ENCODE assay signal across 27 mouse cellular contexts in the genomic region with DNA sequence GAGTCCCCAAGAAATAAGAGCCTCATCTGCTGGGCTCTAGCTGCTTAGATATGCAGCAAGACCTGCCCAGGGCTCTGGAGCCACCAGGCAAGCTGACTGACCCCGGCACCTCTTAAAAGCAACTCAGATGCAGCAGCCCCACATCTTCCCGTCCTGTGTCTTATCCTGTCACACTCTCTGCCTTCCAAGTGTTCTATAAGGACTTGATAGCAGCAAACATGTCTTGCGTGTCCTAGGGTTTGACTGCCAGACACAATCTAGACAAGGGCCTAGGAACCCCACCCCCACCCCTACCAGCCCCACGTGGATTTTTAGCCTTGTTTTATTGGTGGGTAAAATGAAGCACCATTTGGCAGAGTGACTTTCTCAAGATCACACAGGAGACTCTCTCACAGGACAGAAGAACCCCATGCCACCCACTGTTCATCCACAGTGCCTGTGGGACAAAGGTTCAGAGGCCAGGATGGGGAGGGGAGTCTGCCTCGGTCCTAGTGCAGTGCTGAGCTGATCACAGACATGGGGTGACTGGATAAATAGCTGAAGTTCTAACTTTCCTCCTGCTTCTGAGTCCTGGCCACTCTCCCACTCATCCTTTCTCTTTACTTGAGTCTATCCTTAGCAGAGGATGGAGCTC. TPM values are rescaled to one million over a fixed set of nuclear protein-coding genes. Genes with fewer than 3 reads are reported as not detected.
DNase-seq lines count a peak whose midpoint lies in the region; ATAC-seq and TF ChIP-seq lines count a peak whose summit lies in the region.
"Had no signal": no experiment of that assay in that cellular context is flagged by ENCODE, and none has a peak within 500 bp of the region (broad histone marks: within the 10 kb centered on the region; RNA-seq: fewer than 3 reads in every experiment).

No protein-coding gene starts in this region.

- no peak for ATAC-seq in forebrain, postnatal 0 days
- no peak for ATAC-seq in heart, embryonic 13.5 days (ENCODE audit: extremely low read depth, insufficient number of reproducible peaks, low FRiP score, low TSS enrichment)
- peak; percentile 65 for ATAC-seq in lung, embryonic 15.5 days (ENCODE audit: borderline replicate concordance, extremely low read depth, low FRiP score, low TSS enrichment)
- ATAC-seq: activated CD4-positive, CD25-positive, alpha-beta regulatory T cell, adult 4 months; forebrain, embryonic 13.5 days; forebrain, embryonic 16.5 days had no signal

- H3K4me1 ChIP-seq in forebrain, embryonic 10.5 days: peaks cover 12% of the 10 kb centered on the region
- H3K4me1 ChIP-seq in forebrain, postnatal 0 days (ENCODE audit: insufficient read depth): no peaks in the 10 kb centered on the region; the same call in 1 of the 2 replicates
- peaks cover 42% of the 10 kb centered on the region for H3K4me1 ChIP-seq in heart, embryonic 13.5 days
- H3K4me1 ChIP-seq in lung, embryonic 15.5 days: peaks cover 14% of the 10 kb centered on the region; the same call in 1 of the 2 replicates

- peaks cover 3% of the 10 kb centered on the region; the same call in 1 of the 2 replicates for H3K9me3 ChIP-seq in forebrain, embryonic 10.5 days
- H3K9me3 ChIP-seq in forebrain, postnatal 0 days (ENCODE audit: low read length): no peaks in the 10 kb centered on the region
- peaks cover 7% of the 10 kb centered on the region for H3K9me3 ChIP-seq in heart, embryonic 13.5 days
- H3K9me3 ChIP-seq in lung, embryonic 15.5 days: no peaks in the 10 kb centered on the region
- H3K9me3 ChIP-seq: embryonic facial prominence, embryonic 10.5 days; embryonic facial prominence, embryonic 13.5 days; forebrain, embryonic 13.5 days; heart, embryonic 15.5 days; hindbrain, embryonic 15.5 days had no signal

- H3K27me3 ChIP-seq in forebrain, embryonic 10.5 days (ENCODE audit: poor library complexity, severe bottlenecking): no peaks in the 10 kb centered on the region
- H3K27me3 ChIP-seq in forebrain, postnatal 0 days (ENCODE audit: insufficient read depth, low read length): no peaks in the 10 kb centered on the region
- peaks cover 31% of the 10 kb centered on the region; the same call in 1 of the 2 replicates for H3K27me3 ChIP-seq in heart, embryonic 13.5 days (replicated peaks)
- H3K27me3 ChIP-seq in lung, embryonic 15.5 days: no peaks in the 10 kb centered on the region
- H3K27me3 ChIP-seq: embryonic facial prominence, embryonic 13.5 days; forebrain, embryonic 13.5 days; heart, embryonic 15.5 days; hindbrain, embryonic 15.5 days had no signal

- no peak overlapping the region for H3K9ac ChIP-seq in forebrain, postnatal 0 days
- 0 out of 2 replicates have a peak overlapping the region, but pooled peaks have one; percentile 33 for H3K9ac ChIP-seq in heart, embryonic 13.5 days
- H3K9ac ChIP-seq in lung, embryonic 15.5 days: no peak overlapping the region
- H3K9ac ChIP-seq: embryonic facial prominence, embryonic 13.5 days; forebrain, embryonic 13.5 days; heart, embryonic 15.5 days; hindbrain, embryonic 12.5 days; hindbrain, embryonic 15.5 days had no signal

- no peak for DNase-seq in forebrain, embryonic 10.5 days (ENCODE audit: extremely low spot score, low spot score)
- no peak for DNase-seq in forebrain, postnatal 0 days
- no peak for DNase-seq in heart, postnatal 14 days
- no peak for DNase-seq in lung, adult 18-20 months
- DNase-seq: adrenal gland, adult 8-10 months; adrenal gland, postnatal 25 days; cerebellum, adult 11-12 months; cerebellum, adult 8-10 months; cerebellum, postnatal 10 days; cerebellum, postnatal 36 days; embryo, embryonic 11 days; gastrocnemius, adult 2 months; gastrocnemius, postnatal 14 days; heart, adult 11 months; heart, postnatal 10 days had no signal

- intact Hi-C loops in heart, postnatal 14 days (cut with DNase I): no loop called here

- H3K27ac ChIP-seq in forebrain, embryonic 10.5 days: 0 out of 2 replicates have a peak overlapping the region, but pooled peaks have one; percentile 6
- H3K27ac ChIP-seq in forebrain, postnatal 0 days (ENCODE audit: low read depth, low read length): no peak overlapping the region
- no peak overlapping the region for H3K27ac ChIP-seq in heart, embryonic 13.5 days (replicated peaks)
- H3K27ac ChIP-seq in lung, embryonic 15.5 days: peak overlapping the region; percentile 48; the same call in 1 of the 2 replicates
- H3K27ac ChIP-seq: embryonic facial prominence, embryonic 10.5 days; embryonic facial prominence, embryonic 13.5 days; forebrain, embryonic 13.5 days; gastrocnemius, adult 2 months; heart, embryonic 15.5 days; hindbrain, embryonic 12.5 days; hindbrain, embryonic 15.5 days had no signal

- WGBS in forebrain, embryonic 10.5 days: 83% methylated on average over 5 of the region's 5 CpGs
- 68% methylated on average over 5 of the region's 5 CpGs for WGBS in forebrain, postnatal 0 days
- WGBS in heart, embryonic 13.5 days: 34% methylated on average over 5 of the region's 5 CpGs
- WGBS in lung, embryonic 15.5 days: 41% methylated on average over 5 of the region's 5 CpGs

- H3K4me3 ChIP-seq in forebrain, embryonic 10.5 days: no peak overlapping the region
- H3K4me3 ChIP-seq in forebrain, postnatal 0 days (ENCODE audit: low read depth, low read length): no peak overlapping the region
- no peak overlapping the region for H3K4me3 ChIP-seq in heart, embryonic 13.5 days
- no peak overlapping the region for H3K4me3 ChIP-seq in lung, embryonic 15.5 days
- H3K4me3 ChIP-seq: embryonic facial prominence, embryonic 10.5 days; embryonic facial prominence, embryonic 13.5 days; erythroblast, embryonic 14.5 days; forebrain, embryonic 13.5 days; gastrocnemius, adult 2 months; heart, embryonic 15.5 days; hindbrain, embryonic 12.5 days; hindbrain, embryonic 15.5 days had no signal

- TF ChIP-seq CTCF in forebrain, postnatal 0 days (IDR thresholded peaks at IDR 0.05; ENCODE audit: low read depth): no peak

- H3K4me2 ChIP-seq in forebrain, postnatal 0 days (ENCODE audit: low read depth): no peak overlapping the region
- H3K4me2 ChIP-seq in heart, embryonic 13.5 days: no peak overlapping the region
- H3K4me2 ChIP-seq in lung, embryonic 15.5 days: no peak overlapping the region
- H3K4me2 ChIP-seq: embryonic facial prominence, embryonic 13.5 days; forebrain, embryonic 13.5 days; heart, embryonic 15.5 days; hindbrain, embryonic 12.5 days; hindbrain, embryonic 15.5 days had no signal

- no peaks in the 10 kb centered on the region for H3K36me3 ChIP-seq in forebrain, embryonic 10.5 days (replicated peaks)
- no peaks in the 10 kb centered on the region for H3K36me3 ChIP-seq in forebrain, postnatal 0 days (ENCODE audit: insufficient read depth)
- H3K36me3 ChIP-seq in heart, embryonic 13.5 days: 0 out of 2 replicates have a peak, but pooled peaks cover 4% of the 10 kb centered on the region
- no peaks in the 10 kb centered on the region for H3K36me3 ChIP-seq in lung, embryonic 15.5 days
- H3K36me3 ChIP-seq: embryonic facial prominence, embryonic 10.5 days; embryonic facial prominence, embryonic 13.5 days; heart, embryonic 15.5 days; hindbrain, embryonic 12.5 days; hindbrain, embryonic 15.5 days had no signal

RNA-seq across cellular contexts. Expression of a gene that starts 16.9 kb away (rescaled TPM):
- 0.10 and 0.11 TPM in 2 replicates for polyA plus RNA-seq in forebrain, embryonic 10.5 days (2016; fragmentation: Nextera tagmentation; extraction: Ambion mirVana)
- total RNA-seq in forebrain, postnatal 0 days (2014; rRNA removed): 16.4 and 20.0 TPM in 2 replicates
- 10.3 and 10.7 TPM in 2 replicates for polyA plus RNA-seq in forebrain, postnatal 0 days (2015; fragmentation: Nextera tagmentation; extraction: Ambion mirVana)
- polyA plus RNA-seq in heart, embryonic 13.5 days (2015; fragmentation: Nextera tagmentation; extraction: Ambion mirVana): 8.0 and 8.4 TPM in 2 replicates
- total RNA-seq in heart, postnatal 14 days (2021): 10 to 100 TPM; 10.3 to 10.7 TPM
- polyA plus RNA-seq in lung, embryonic 15.5 days (2015; fragmentation: Nextera tagmentation; extraction: Ambion mirVana): 2.9 and 3.2 TPM in 2 replicates
- total RNA-seq: ES-E14; gastrocnemius, adult 2 months had no signal
- polyA plus RNA-seq: activated CD4-positive, CD25-positive, alpha-beta regulatory T cell, adult 4 months; erythroblast, embryonic 14.5 days had no signal

Comparison
In these comparisons a context has a peak if more than half of its experiments do, and no peak if none do; other contexts are left out.
1. H3K27ac ChIP-seq: peak in forebrain, embryonic 10.5 days (single experiment) and lung, embryonic 15.5 days (single experiment); none in forebrain, postnatal 0 days (single experiment) and heart, embryonic 13.5 days (single experiment).